ENCODE assay signal across 9 mouse cellular contexts in genomic region chr7:143002679-143003078, GRCm38 (mm10). TPM values are rescaled to one million over a fixed set of nuclear protein-coding genes. Genes with fewer than 3 reads are reported as not detected.
DNase-seq lines count a peak whose midpoint lies in the region; ATAC-seq lines count a peak whose summit lies in the region.
"Had no signal": no experiment of that assay in that cellular context is flagged by ENCODE, and none has a peak within 500 bp of the region (broad histone marks: within the 10 kb centered on the region; RNA-seq: fewer than 3 reads in every experiment).

No protein-coding gene starts in this region.

- DNase-seq in heart, postnatal 4 days: peak; percentile 60
- DNase-seq in heart, adult 11 months: no peak
- peak; percentile 39 to 45 for DNase-seq in B cell, adult 2 months
- DNase-seq in adrenal gland, postnatal 25 days: peak; percentile 48
- peak; percentile 50 to 59 for DNase-seq in lung, adult 18-20 months
- no peak for DNase-seq in gastrocnemius, adult 8-10 months (ENCODE audit: low spot score in 2 of 2)
- DNase-seq in left cerebral cortex, adult 8-10 months (ENCODE audit: low spot score in 2 of 2): no peak

- ATAC-seq in midbrain, embryonic 15.5 days (replicated peaks): no peak

- H3K9me3 ChIP-seq in midbrain, embryonic 15.5 days: no peaks in the 10 kb centered on the region
- H3K9me3 ChIP-seq: limb, embryonic 12.5 days had no signal

- H3K4me3 ChIP-seq in midbrain, embryonic 15.5 days: no peak overlapping the region
- H3K4me3 ChIP-seq: limb, embryonic 12.5 days had no signal

- no peak overlapping the region for H3K27ac ChIP-seq in midbrain, embryonic 15.5 days
- H3K27ac ChIP-seq: limb, embryonic 12.5 days had no signal

- H3K4me2 ChIP-seq in midbrain, embryonic 15.5 days: no peak overlapping the region
- H3K4me2 ChIP-seq: limb, embryonic 12.5 days had no signal

- no peak overlapping the region for H3K9ac ChIP-seq in midbrain, embryonic 15.5 days
- H3K9ac ChIP-seq: limb, embryonic 12.5 days had no signal

- no peaks in the 10 kb centered on the region for H3K27me3 ChIP-seq in midbrain, embryonic 15.5 days (replicated peaks)
- H3K27me3 ChIP-seq: limb, embryonic 12.5 days had no signal

- WGBS in midbrain, embryonic 15.5 days: 32% methylated on average over 3 of the region's 3 CpGs

- no peaks in the 10 kb centered on the region for H3K36me3 ChIP-seq in midbrain, embryonic 15.5 days (replicated peaks)
- H3K36me3 ChIP-seq: limb, embryonic 12.5 days had no signal

- no peaks in the 10 kb centered on the region for H3K4me1 ChIP-seq in midbrain, embryonic 15.5 days

RNA-seq across cellular contexts. Expression of gene Tspan32, which starts 2.2 kb away (rescaled TPM):
- under 1 TPM; 0.45 to 0.64 TPM for total RNA-seq in heart, postnatal 4 days (2021)
- total RNA-seq in adrenal gland, postnatal 25 days (2021): 0.21 TPM in 1 of 2 replicates, not detected in the other
- total RNA-seq in gastrocnemius, adult 8-10 months (2022): under 1 TPM in 2 of 4 experiments, not detected in 2; 0.27 to 0.56 TPM
- under 1 TPM; 0.18 to 0.44 (median 0.29) TPM for total RNA-seq in left cerebral cortex, adult 8-10 months (2022)
- 0.66 and 0.97 TPM in 2 replicates for polyA plus RNA-seq in midbrain, embryonic 15.5 days (2015; fragmentation: Nextera tagmentation; extraction: Ambion mirVana)

RNA-seq across cellular contexts. Expression of gene Ascl2, which starts 33.6 kb away (rescaled TPM):
- not detected for total RNA-seq in heart, postnatal 4 days (2021)
- total RNA-seq in adrenal gland, postnatal 25 days (2021): 0.33 and 0.95 TPM in 2 replicates
- not detected for total RNA-seq in gastrocnemius, adult 8-10 months (2022)
- total RNA-seq in left cerebral cortex, adult 8-10 months (2022): under 1 TPM in 3 of 4 experiments, not detected in 1; 0.21 to 0.53 (median 0.46) TPM
- 0.20 and 0.58 TPM in 2 replicates for polyA plus RNA-seq in midbrain, embryonic 15.5 days (2015; fragmentation: Nextera tagmentation; extraction: Ambion mirVana)

RNA-seq across cellular contexts. Expression of gene Cd81, which starts 49.9 kb away (rescaled TPM):
- total RNA-seq in heart, postnatal 4 days (2021): 100 to 1,000 TPM; 600 to 620 TPM
- 757 and 789 TPM in 2 replicates for total RNA-seq in adrenal gland, postnatal 25 days (2021)
- total RNA-seq in gastrocnemius, adult 8-10 months (2022): 100 to 1,000 TPM in 1 of 4 experiments, 10 to 100 TPM in 3; 85.0 to 103 (median 88.3) TPM
- total RNA-seq in left cerebral cortex, adult 8-10 months (2022): 100 to 1,000 TPM; 406 to 526 (median 451) TPM
- 374 and 398 TPM in 2 replicates for polyA plus RNA-seq in midbrain, embryonic 15.5 days (2015; fragmentation: Nextera tagmentation; extraction: Ambion mirVana)

Comparison
In these comparisons a context has a peak if more than half of its experiments do, and no peak if none do; other contexts are left out.
1. DNase-seq: peak in heart, postnatal 4 days (single experiment), B cell, adult 2 months (2 of 2), adrenal gland, postnatal 25 days (single experiment) and lung, adult 18-20 months (2 of 2); none in heart, adult 11 months (single experiment), gastrocnemius, adult 8-10 months (0 of 2) and left cerebral cortex, adult 8-10 months (0 of 2).